Mouse (Mus musculus): Measurements from ENCODE around the gene Arhgap21. TPM values are rescaled to one million over a fixed set of nuclear protein-coding genes. Genes with fewer than 3 reads are reported as not detected.

The Arhgap21 gene
- polyA plus RNA-seq, 1 experiment from 2014 or later, result 27.4 TPM

DNA sequence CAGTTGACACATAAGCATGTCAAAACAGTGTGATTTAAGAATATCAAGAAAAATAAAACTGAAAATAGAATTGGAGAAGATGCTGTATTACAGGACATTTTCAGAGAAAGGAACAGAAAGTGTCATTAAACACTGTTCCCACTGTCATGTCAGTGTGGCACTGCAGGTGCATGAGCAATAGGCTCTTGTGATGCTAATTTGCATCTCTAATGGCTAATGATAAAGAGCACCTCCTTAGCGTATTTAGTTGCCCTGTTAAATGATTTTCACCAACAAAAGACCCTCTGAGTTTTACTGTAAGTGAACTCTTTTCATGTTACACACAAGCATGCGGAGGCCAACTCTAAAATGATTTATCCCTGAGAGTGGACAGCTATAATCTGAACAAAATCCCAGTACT lies 47.1 kb downstream of the Arhgap21 start:
- Histone ChIP-seq H3K4me3 (ENCODE audit: control insufficient read depth in 1 of 2, insufficient read depth in 1 of 2, low read depth in 1 of 2, low read length in 2 of 2) (no peak overlapping the region), H3K9ac (ENCODE audit: low read length) (no peak overlapping the region), H3K9me3 (ENCODE audit: control insufficient read depth, low read length) (no peaks in the 10 kb centered on the region), H3K27ac (replicated peaks in 1 of 2; ENCODE audit: control insufficient read depth in 1 of 2, insufficient read depth in 1 of 2, low read depth in 2 of 2, low read length in 2 of 2) (no peak overlapping the region), H3K4me1 (ENCODE audit: control insufficient read depth in 2 of 2, insufficient read depth in 2 of 2, low read length in 2 of 2) (peaks cover 0 to 29% of the 10 kb centered on the region in 2 experiments; a peak in 2 of 4 replicates), H3K27me3 (ENCODE audit: control insufficient read depth, insufficient read depth, low read length) (no peaks in the 10 kb centered on the region), H3K36me3 (ENCODE audit: control insufficient read depth, insufficient read depth, low read length) (no peaks in the 10 kb centered on the region), H3K4me2 (ENCODE audit: low read length) (no peak overlapping the region)
- ATAC-seq (ENCODE audit: insufficient number of reproducible peaks, insufficient read depth, low FRiP score, low read depth), result no peak
- WGBS, result 90% methylated on average over 2 of the region's 2 CpGs

DNA sequence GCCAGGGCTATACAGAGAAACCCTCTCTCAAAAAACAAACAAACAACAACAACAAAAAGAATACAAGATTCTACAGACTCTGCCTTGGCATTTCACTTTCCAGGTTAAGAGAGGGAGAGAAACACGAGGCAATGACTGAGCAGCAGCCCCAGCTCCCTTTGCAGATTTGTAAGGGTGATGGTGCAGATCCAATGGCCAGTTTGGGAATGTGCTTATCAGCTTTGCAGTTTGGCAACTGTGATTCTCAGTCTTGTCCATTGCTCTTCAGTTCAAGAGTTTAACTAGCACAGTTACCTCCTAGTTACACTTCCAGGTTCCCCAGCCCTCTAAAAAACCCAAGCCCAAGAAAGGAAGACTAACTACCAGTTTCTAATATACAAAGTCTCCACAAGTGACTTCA lies 47.7 kb downstream of the Arhgap21 start:
- peaks cover 0 to 24% of the 10 kb centered on the region in 2 experiments; a peak in 2 of 4 replicates for H3K4me1 ChIP-seq (ENCODE audit: control insufficient read depth in 2 of 2, insufficient read depth in 2 of 2, low read length in 2 of 2)
- 50% methylated on average over 1 of the region's 1 CpGs for WGBS
- H3K4me2 ChIP-seq (ENCODE audit: low read length), result no peak overlapping the region
- H3K27me3 ChIP-seq (ENCODE audit: control insufficient read depth, insufficient read depth, low read length), result no peaks in the 10 kb centered on the region
- H3K9ac ChIP-seq (ENCODE audit: low read length), result no peak overlapping the region
- no peaks in the 10 kb centered on the region for H3K9me3 ChIP-seq (ENCODE audit: control insufficient read depth, low read length)
- H3K36me3 ChIP-seq (ENCODE audit: control insufficient read depth, insufficient read depth, low read length), result no peaks in the 10 kb centered on the region
- H3K27ac ChIP-seq (replicated peaks in 1 of 2; ENCODE audit: control insufficient read depth in 1 of 2, insufficient read depth in 1 of 2, low read depth in 2 of 2, low read length in 2 of 2), result no peak overlapping the region
- no peak overlapping the region for H3K4me3 ChIP-seq (ENCODE audit: control insufficient read depth in 1 of 2, insufficient read depth in 1 of 2, low read depth in 1 of 2, low read length in 2 of 2)
- ATAC-seq (ENCODE audit: insufficient number of reproducible peaks, insufficient read depth, low FRiP score, low read depth), result no peak

DNA sequence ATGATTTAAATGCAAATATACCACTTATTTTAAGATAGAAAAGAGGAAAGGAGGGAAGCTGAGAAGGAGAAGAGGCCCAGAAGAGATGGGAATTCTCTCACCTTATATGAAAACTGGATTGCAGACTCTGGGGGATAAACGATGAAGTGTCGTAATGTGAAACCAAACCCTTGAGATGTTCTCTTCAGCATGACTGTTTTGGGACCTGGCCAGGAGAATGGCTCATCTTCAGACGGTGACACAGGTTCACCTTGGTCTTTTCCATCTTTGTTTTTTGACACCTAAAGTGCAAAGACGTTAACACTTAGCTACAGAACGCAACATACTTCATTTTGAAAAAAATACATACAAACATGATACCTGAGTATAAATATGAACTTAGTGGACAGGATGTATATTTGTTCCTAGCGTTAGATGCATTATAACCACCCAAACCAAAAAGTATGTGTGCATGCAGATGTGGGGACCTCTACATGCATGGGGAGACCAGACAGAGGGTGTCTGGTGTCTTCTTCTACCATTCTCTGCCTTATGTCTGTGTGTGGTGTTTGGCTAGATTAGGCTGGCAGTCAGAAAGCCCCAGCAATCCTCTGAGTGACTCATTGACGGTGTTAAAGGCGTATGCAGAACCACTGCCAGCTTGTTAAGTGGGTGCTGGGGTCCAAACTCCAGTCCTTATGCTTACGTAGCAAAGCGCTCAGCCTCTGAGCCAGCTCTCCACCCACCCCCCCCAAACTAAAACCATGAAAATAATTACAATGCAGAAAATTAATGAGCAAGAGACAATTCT lies 54.0 kb downstream of the Arhgap21 start:
- no peak for ATAC-seq (ENCODE audit: insufficient number of reproducible peaks, insufficient read depth, low FRiP score, low read depth)
- WGBS, result 82% methylated on average over 10 of the region's 10 CpGs
- no peak overlapping the region for H3K4me3 ChIP-seq (ENCODE audit: control insufficient read depth in 1 of 2, insufficient read depth in 1 of 2, low read depth in 1 of 2, low read length in 2 of 2)

DNA sequence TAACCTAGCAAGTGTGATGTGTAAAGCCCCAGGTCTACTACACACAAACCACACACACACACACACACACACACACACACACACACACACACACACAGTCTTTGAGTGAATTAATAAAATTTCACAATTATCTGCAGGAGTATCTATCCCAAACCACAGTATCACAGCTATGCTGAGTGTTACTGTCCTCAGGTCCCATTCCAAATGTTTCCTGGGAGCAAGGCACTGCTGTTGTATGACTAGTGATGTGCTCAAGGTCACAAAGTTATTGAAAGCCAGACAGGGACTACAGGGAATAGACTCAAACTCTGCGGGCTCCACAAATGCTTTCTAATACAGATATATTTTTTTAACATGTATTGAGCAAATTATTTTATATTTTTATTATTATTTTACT lies 55.7 kb downstream of the Arhgap21 start:
- Histone ChIP-seq H3K4me1 (ENCODE audit: control insufficient read depth in 2 of 2, insufficient read depth in 2 of 2, low read length in 2 of 2) (peaks cover 12 to 30% of the 10 kb centered on the region in 2 experiments), H3K27me3 (ENCODE audit: control insufficient read depth, insufficient read depth, low read length) (no peaks in the 10 kb centered on the region), H3K36me3 (ENCODE audit: control insufficient read depth, insufficient read depth, low read length) (peaks cover 20% of the 10 kb centered on the region), H3K4me3 (ENCODE audit: control insufficient read depth in 1 of 2, insufficient read depth in 1 of 2, low read depth in 1 of 2, low read length in 2 of 2) (no peak overlapping the region), H3K4me2 (ENCODE audit: low read length) (no peak overlapping the region), H3K9ac (ENCODE audit: low read length) (no peak overlapping the region), H3K27ac (replicated peaks in 1 of 2; ENCODE audit: control insufficient read depth in 1 of 2, insufficient read depth in 1 of 2, low read depth in 2 of 2, low read length in 2 of 2) (0 out of 4 replicates have a peak overlapping the region, but pooled peaks of 1 of the 2 experiments have one; percentile 21), H3K9me3 (ENCODE audit: control insufficient read depth, low read length) (no peaks in the 10 kb centered on the region)
- ATAC-seq (ENCODE audit: insufficient number of reproducible peaks, insufficient read depth, low FRiP score, low read depth), result no peak
- WGBS, result 68% methylated on average over 1 of the region's 1 CpGs

More for the DNA sequence above, 54.0 kb downstream of the Arhgap21 start:
- Histone ChIP-seq H3K27ac (replicated peaks in 1 of 2; ENCODE audit: control insufficient read depth in 1 of 2, insufficient read depth in 1 of 2, low read depth in 2 of 2, low read length in 2 of 2) (no peak overlapping the region), H3K36me3 (ENCODE audit: control insufficient read depth, insufficient read depth, low read length) (peaks cover 20% of the 10 kb centered on the region), H3K4me1 (ENCODE audit: control insufficient read depth in 2 of 2, insufficient read depth in 2 of 2, low read length in 2 of 2) (peaks cover 2 to 13% of the 10 kb centered on the region in 2 experiments; a peak in 3 of 4 replicates), H3K4me2 (ENCODE audit: low read length) (no peak overlapping the region), H3K9ac (ENCODE audit: low read length) (no peak overlapping the region), H3K27me3 (ENCODE audit: control insufficient read depth, insufficient read depth, low read length) (no peaks in the 10 kb centered on the region), H3K9me3 (ENCODE audit: control insufficient read depth, low read length) (no peaks in the 10 kb centered on the region)

DNA sequence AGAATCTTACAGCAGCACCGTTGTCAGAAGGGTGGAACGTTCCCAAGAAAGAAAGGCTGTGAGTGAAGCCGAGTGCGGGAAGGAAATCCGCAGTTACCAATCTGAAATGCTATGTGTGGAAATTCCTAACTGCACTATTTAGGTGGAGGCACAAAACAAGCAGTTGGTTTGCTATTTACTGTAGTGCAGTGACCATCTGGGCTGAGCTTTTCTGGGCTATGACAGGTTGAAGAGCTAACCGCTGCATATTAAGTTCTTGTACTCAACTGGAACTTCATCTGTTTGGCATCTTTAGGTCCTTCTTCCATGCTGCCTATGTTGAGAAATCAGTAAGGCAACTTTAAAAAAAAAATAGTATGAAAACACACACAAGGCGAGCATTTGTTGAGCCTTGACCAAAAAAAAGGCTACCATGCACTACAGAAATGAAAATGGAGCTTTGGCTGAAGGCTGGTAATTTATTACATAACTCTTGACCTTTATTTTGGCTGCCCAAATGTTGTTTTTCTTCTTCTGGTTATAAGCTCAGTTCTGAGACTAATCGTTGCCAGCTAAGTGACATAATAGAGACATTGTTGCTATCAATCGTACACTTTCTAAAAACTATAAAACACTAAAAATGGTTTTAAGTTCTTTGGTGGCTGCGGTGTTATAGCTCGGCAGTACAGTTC lies 56.2 kb downstream of the Arhgap21 start:
- H3K27me3 ChIP-seq (ENCODE audit: control insufficient read depth, insufficient read depth, low read length), result no peaks in the 10 kb centered on the region
- WGBS, result 90% methylated on average over 11 of the region's 11 CpGs
- 0 out of 4 replicates have a peak overlapping the region, but pooled peaks of 1 of the 2 experiments have one; percentile 21 for H3K27ac ChIP-seq (replicated peaks in 1 of 2; ENCODE audit: control insufficient read depth in 1 of 2, insufficient read depth in 1 of 2, low read depth in 2 of 2, low read length in 2 of 2)
- H3K9ac ChIP-seq (ENCODE audit: low read length), result no peak overlapping the region
- H3K9me3 ChIP-seq (ENCODE audit: control insufficient read depth, low read length), result no peaks in the 10 kb centered on the region
- no peak for ATAC-seq (ENCODE audit: insufficient number of reproducible peaks, insufficient read depth, low FRiP score, low read depth)
- peaks cover 20% of the 10 kb centered on the region for H3K36me3 ChIP-seq (ENCODE audit: control insufficient read depth, insufficient read depth, low read length)
- no peak overlapping the region for H3K4me3 ChIP-seq (ENCODE audit: control insufficient read depth in 1 of 2, insufficient read depth in 1 of 2, low read depth in 1 of 2, low read length in 2 of 2)
- no peak overlapping the region for H3K4me2 ChIP-seq (ENCODE audit: low read length)
- peaks cover 12 to 35% of the 10 kb centered on the region in 2 experiments for H3K4me1 ChIP-seq (ENCODE audit: control insufficient read depth in 2 of 2, insufficient read depth in 2 of 2, low read length in 2 of 2)

DNA sequence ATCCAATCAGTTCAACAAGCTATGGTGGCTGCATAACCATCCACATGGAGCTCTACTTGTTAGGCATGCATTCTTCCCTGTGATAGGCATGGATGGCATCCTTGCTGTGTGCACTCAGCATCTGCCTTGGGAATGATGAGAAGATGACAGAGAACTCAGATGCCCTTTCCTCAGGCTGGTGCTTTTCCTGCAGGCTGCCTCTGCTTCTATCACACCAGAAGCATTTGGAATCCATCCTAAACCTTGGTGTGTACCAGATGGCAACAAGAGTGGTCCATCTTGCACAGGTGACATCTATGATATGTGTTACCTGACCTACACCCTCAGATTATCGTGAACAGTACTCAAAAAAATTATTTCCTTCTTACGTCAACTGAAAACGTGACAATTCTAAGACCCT lies 58.2 kb downstream of the Arhgap21 start:
- H3K4me2 ChIP-seq (ENCODE audit: low read length), result no peak overlapping the region
- H3K9ac ChIP-seq (ENCODE audit: low read length), result no peak overlapping the region
- no peak for ATAC-seq (ENCODE audit: insufficient number of reproducible peaks, insufficient read depth, low FRiP score, low read depth)
- H3K9me3 ChIP-seq (ENCODE audit: control insufficient read depth, low read length), result no peaks in the 10 kb centered on the region
- H3K27ac ChIP-seq (replicated peaks in 1 of 2; ENCODE audit: control insufficient read depth in 1 of 2, insufficient read depth in 1 of 2, low read depth in 2 of 2, low read length in 2 of 2), result no peak overlapping the region
- peaks cover 20% of the 10 kb centered on the region for H3K36me3 ChIP-seq (ENCODE audit: control insufficient read depth, insufficient read depth, low read length)
- H3K4me1 ChIP-seq (ENCODE audit: control insufficient read depth in 2 of 2, insufficient read depth in 2 of 2, low read length in 2 of 2), result peaks cover 12 to 44% of the 10 kb centered on the region in 2 experiments
- WGBS, result 87% methylated on average over 3 of the region's 3 CpGs
- H3K27me3 ChIP-seq (ENCODE audit: control insufficient read depth, insufficient read depth, low read length), result no peaks in the 10 kb centered on the region
- H3K4me3 ChIP-seq (ENCODE audit: control insufficient read depth in 1 of 2, insufficient read depth in 1 of 2, low read depth in 1 of 2, low read length in 2 of 2), result no peak overlapping the region

DNA sequence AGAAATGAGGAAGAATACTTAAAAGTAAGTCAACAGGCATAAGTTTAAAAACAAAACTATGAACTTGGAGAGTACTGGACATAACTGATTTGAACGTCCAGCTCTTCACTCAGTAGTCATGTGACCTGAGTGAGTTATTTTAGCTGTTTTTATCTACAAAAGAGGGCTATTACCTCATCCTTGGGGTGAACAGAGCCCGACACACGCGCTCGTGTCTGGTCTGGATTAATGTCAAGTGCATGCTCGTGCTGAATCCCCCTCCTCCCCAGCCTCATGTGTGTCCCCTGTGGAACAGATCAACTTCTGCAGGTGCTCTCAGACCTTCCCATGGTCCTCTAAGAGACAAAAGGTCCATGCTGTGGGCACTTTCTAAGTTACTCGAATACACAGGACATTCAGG lies 59.3 kb downstream of the Arhgap21 start:
- H3K9ac ChIP-seq (ENCODE audit: low read length), result no peak overlapping the region
- H3K4me3 ChIP-seq (ENCODE audit: control insufficient read depth in 1 of 2, insufficient read depth in 1 of 2, low read depth in 1 of 2, low read length in 2 of 2), result no peak overlapping the region
- no peaks in the 10 kb centered on the region for H3K9me3 ChIP-seq (ENCODE audit: control insufficient read depth, low read length)
- WGBS, result 8% methylated on average over 7 of the region's 7 CpGs
- ATAC-seq (ENCODE audit: insufficient number of reproducible peaks, insufficient read depth, low FRiP score, low read depth), result peak; percentile 85
- H3K4me2 ChIP-seq (ENCODE audit: low read length), result peak overlapping the region; percentile 45
- peaks cover 12 to 39% of the 10 kb centered on the region in 2 experiments for H3K4me1 ChIP-seq (ENCODE audit: control insufficient read depth in 2 of 2, insufficient read depth in 2 of 2, low read length in 2 of 2)
- H3K27me3 ChIP-seq (ENCODE audit: control insufficient read depth, insufficient read depth, low read length), result no peaks in the 10 kb centered on the region
- H3K36me3 ChIP-seq (ENCODE audit: control insufficient read depth, insufficient read depth, low read length), result peaks cover 20% of the 10 kb centered on the region
- peak overlapping the region; percentile 76 to 88 for H3K27ac ChIP-seq (replicated peaks in 1 of 2; ENCODE audit: control insufficient read depth in 1 of 2, insufficient read depth in 1 of 2, low read depth in 2 of 2, low read length in 2 of 2)

Measured in heart, embryonic 14.5 days (tissue).